Mouse (Mus musculus): ENCODE measurements at regions not wholly inside any gene's neighbourhood (a gene's known extent, or its start where the extent isn't known, plus 50 kb on each side); places are given as distances from the start of the nearest gene placed in this dataset.

- no peak for TF ChIP-seq CTCF (IDR thresholded peaks at IDR 0.05; ENCODE audit: low read depth)
- no peak for TF ChIP-seq EP300 (IDR thresholded peaks at IDR 0.05; ENCODE audit: low read depth)
Observed at GRCm38 (mm10) chr15:69526441-69527094, 3025.9 kb upstream of the Lrrc6 start.
